Mouse (Mus musculus) brain, adult 10 weeks (tissue): ENCODE measurements around the gene Cyp26c1. TPM values are rescaled to one million over a fixed set of nuclear protein-coding genes. Genes with fewer than 3 reads are reported as not detected.

Source experiments
- polyA plus RNA-seq: library from polyadenylated mRNA; stranded (reverse); fragments of 350-450 nt; fragmentation: Illumina TruSeq; extraction: RNeasy Lipid Tissue Mini Kit (QIAGEN cat#74804); gene quantifications from one replicate; pipeline ENCODE4 v1.2.3, GENCODE M21; 2015; ENCODE audit warnings: low read depth, low replicate concordance

Cyp26c1 gene
- polyA plus RNA-seq = not detected

GRCm38 (mm10) chr19:37685281-37685680 lies at the start of gene Cyp26c1:
Gene Cyp26c1 (plus strand): TSS chr19:37685581.

GRCm38 (mm10) chr19:37697651-37698272 lies 12.4 kb downstream of the Cyp26c1 start, which contains the start of gene Cyp26a1:
Gene Cyp26a1 (plus strand): TSS chr19:37697798.

Other genes starting within 250 kb of the Cyp26c1 start
- gene Exoc6, start 135.2 kb upstream of the Cyp26c1 start, polyA plus RNA-seq = 28.5 TPM
- gene Cyp26a1, start 12.2 kb downstream of the Cyp26c1 start, polyA plus RNA-seq = not detected